Mouse (Mus musculus) skeletal muscle tissue, adult 2 months (tissue): ENCODE measurements around the gene Gm45234.

Experiments used
- DNase-seq: peaks from one replicate; pipeline ENCODE4 v3.0.0-alpha.2; 2012; ENCODE audit warnings: low read depth, low spot score

Gm45234 gene

GRCm38 (mm10) chr6:124767536-124767919 lies 11.7 kb upstream of the Gm45234 start:
- no peak for DNase-seq

DNA sequence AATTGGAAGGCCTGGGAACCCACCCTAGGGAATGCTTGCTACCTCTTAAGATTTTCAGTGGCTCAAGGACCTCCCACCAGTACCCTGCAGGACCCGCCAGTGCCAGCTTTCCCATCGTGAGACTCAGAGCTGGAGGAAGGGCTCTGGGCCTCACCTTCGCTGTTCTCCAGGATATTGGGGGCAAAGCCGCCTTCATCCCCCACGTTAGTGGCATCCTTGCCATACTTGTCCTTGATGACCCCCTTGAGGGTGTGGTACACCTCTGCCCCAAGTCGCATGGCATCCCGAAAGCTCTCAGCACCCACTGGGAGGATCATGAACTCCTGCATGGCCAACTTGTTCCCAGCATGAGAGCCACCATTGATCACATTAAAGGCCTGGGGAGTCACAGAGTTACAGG lies 10.1 kb upstream of the Gm45234 start:
- DNase-seq = no peak

GRCm38 (mm10) chr6:124759259-124759658 lies 3.4 kb upstream of the Gm45234 start:
- DNase-seq = peak; percentile 78

DNA sequence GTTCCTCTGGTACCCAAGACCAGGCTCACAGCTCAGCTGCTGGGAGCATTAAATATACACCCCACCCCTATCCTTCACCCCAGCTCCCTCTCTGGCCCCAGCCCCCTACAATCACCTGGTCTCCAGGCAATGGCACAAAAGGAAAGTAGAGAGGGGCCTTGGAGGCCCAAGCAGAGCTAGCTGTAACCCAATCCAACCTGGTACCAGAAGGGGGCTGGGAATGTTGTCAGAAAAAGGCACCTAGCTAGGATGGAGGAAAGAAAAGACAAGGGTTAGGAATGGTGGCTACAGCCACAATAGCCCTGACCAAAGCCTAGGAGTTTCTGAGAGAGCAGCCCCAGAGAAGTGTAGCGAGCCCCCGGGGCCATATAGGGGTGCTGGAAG lies 3.0 kb upstream of the Gm45234 start:
- no peak for DNase-seq

DNA sequence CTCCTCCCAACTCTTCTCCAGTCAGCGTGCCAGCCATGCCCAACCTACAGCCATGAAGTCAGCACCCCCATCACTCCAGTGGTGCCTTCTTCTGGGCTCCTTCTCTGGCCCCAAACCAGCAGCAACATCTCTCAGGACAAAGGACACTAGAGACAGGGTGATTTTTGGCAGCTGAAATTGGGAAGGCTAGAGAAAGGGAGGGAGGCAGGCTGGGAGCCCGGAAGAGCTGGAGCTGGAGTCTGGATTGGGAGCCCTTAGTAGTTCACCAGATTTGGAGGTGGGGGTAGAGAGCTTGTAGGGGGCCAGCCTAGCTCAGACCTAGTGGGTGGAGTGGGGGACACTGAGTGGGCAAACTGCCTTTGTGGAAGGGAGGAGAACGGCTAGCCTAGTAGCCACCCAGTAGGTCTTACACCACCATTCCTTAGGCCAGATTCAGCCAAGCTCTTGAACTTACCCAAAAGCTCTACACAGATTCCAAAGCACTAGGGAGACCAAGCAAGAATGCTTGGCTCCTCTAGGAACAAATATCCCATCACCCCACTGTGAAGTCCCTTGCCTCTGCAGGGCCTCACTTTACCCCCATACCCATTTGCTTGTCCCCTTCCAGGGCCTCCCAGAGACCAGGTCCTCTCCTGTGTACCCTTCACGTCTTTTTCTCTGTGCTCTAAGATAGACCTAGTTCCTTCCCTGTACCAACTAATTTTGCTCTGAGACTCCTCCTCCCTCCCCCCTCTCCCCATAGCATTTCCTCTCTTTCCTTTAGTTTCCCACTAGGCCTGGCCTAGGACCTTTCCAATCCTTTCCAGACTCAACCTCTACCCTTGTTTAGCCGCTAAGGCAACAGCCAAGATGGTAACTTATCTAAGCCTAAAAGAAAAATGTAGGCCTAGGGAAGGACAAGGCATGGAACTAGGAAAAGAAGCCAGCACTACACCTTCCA lies 2.4 kb upstream of the Gm45234 start:
- no peak for DNase-seq

DNA sequence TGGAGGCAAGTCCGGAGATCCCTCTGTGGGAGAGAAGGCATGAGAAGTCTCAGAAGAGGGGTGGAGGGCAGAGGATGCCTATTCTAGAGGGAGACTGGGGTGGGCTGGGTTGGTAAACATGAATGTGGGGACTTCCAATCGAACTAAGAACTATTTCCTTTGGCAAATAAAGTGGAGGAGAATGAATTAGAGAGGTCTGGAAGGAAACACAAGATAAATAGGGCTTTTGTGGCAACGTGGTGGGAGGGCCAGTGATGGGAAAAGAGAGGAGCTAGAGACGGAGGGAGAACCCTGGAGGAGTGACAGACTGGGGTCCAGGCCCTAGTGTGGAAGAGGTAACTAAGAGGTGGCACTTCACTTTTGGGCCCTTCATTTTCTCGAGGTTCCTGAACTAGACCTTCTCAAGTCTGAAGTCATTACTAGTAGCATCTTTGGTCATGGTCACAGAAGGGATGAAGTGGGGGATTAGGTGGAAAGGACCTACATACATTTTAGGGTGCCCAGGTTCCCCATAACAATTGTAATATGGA lies 1.6 kb upstream of the Gm45234 start:
- no peak for DNase-seq

DNA sequence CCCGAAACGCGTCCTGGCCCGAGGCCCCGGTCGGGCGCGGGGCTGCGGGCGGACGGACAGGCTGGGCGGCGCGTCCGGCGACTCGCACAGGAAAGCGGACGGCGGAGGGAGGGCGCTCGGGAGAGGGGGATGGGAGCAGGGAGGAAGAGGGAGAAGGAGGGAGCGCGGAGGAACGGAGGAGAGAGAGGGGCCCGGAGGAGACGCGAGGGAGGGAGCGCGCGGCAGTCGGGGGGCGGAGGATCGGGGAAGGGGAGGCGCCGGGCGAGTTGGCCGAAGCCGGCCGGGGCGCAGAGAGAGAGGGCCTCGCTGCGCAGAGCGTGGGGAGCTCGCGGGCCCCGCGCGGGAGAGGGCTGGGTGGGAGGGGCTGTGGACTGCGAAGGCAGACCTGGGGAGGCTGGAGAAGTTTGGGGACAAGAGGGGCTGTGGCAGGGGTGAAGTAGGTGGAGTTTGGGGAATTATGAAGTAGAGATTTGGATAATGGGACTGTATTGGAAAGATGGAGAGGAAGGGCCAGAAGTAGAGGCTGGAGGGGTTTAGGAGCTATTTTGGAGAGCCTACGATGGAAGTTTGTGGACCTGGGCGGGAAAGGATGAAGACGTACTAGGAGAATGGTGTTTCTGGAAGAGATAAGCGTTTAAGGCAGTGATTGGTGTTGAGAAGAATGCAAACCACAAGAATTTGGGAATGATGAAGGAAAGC lies 980 bp upstream of the Gm45234 start:
- DNase-seq = peak; percentile 67

GRCm38 (mm10) chr6:124755306-124755705 lies 515 bp downstream of the Gm45234 start:
- no peak for DNase-seq

DNA sequence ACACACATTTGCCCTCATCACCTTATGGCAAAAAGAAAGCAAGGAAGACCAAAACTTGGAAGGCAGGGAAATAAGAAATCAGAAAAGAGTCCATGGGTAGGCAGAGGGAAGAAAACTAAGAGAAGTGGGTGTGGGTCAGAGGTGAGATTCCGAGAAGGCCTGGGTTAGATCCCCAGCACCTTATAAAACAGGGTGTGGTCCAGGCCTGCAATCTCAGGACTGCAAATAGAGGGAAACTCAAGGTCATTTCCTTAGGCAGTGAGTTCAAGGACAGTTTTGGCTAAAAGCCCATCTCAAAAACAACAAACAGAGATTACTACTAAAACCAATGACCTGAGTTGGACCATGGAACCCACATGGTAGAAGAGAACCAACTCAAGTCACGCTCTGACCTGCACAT lies 2.0 kb downstream of the Gm45234 start:
- no peak for DNase-seq

DNA sequence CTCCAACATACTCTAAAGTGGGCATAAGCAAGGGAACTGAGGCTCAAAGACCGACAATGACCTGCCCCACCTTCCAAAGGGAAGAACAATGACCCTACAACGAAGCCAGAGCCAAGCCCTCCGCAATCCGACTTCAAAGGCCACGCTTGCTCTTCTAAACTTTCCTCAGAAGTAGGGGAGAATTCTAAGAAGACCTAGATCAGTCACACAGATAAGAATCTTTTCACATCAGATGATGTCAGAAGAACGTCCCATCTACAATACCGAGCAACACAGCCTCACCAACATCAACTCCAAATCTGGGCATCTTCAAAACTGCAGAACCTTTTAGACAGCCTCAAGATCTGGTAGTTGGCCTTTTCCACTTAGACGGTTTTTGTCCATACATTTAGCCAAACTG lies 5.4 kb downstream of the Gm45234 start:
- no peak for DNase-seq

DNA sequence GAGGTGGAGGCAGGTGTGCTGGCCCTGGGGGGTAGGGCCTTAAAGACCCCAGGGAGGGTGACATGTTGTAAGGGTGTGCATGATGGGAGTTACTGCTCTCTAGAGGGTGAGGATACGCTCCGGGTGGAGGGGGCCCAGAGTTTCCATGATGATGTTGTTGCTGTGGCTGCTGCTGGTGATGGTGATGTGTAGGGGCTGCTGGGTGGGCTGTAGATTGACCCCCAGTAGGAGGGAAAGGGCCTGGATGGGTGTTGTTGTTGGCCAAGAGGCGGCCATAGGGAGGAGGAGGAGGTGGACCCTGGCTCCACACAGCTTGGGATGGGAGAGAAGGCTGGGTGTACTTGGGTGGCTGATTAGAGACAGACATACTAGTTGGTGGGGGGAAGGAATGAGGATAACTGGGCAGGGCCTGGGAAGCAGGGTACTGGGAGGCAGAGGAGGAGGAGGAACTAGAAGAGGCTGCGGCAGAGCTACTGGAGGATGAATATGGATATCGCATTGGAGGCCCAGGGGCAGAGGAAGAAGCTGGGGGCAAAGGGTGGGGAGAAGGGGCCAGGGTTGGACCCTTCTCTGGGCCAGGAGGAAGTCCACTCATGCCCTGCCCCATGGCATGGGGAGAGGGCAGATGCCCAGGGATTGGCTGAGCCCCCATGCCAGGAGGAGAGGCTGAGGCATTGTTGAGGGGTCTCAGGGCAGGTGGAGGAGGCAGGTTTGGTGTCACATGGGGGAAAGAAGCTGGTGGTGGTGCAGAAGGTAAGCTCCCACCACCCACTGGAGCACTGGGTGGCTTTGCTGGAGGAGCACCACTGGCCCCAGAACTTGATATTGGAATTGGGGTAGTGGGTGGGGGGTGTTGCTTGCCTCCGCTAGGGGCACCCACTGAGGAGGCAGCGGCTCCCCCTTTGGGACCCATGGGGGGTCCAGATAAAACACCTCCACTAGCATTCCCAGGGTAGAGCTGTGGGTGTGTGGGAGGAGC lies 8.9 kb downstream of the Gm45234 start:
- no peak for DNase-seq

DNA sequence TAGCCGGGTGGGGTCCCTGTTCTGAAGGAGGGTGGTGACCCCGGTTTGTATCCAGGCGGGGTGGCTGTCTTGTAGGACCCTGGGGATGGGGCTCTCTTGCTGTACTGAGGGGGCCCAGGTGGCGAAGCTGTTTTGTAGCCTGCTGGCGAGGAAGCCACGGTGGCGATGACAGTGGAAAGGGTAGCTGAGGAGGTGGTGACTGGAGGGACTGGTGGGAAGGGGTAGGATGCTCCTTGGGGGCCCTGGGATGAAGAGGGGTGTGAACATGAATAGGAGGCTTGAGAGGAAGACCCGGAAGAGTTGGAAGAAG lies 9.6 kb downstream of the Gm45234 start:
- DNase-seq = no peak

DNA sequence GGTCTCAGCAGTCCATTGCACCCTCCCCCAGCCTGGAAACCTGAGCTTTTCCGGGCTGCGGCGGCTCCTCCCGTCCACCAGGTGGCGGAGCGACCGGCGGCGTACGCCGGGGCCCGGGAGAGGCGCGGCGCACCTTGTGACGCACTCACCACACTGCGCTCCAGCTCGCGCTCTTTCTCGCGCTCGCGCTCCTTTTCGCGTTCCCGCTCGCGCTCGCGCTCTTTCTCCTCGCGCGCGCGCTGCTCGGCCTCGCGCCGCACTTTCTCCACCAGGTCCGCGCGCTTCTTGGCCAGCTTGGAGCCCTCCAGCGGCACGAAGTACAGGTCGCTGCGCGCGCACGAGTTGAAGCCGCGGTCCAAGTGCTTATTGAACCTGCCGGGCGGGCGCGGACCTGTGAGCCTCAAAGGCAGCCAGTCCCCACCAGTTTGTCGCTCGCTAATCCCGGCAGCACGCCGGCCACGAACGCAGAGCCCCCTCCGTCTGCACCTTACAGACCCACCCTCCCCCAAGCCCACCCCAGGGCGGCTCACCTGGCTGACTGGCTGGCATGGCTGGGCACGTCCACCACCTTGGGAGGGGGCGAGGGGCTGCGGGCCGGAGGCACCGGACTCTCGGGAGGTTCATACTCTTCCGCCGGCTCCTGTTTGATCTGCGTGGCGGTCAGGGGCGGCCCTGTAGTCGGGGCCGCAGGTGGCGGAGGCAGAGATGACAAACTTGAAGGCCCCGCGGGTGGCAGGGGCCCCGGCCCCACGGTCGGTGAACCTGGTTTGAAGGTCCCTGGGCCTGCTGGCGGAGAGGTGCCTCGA lies 10.1 kb downstream of the Gm45234 start:
- DNase-seq = peak; percentile 95

DNA sequence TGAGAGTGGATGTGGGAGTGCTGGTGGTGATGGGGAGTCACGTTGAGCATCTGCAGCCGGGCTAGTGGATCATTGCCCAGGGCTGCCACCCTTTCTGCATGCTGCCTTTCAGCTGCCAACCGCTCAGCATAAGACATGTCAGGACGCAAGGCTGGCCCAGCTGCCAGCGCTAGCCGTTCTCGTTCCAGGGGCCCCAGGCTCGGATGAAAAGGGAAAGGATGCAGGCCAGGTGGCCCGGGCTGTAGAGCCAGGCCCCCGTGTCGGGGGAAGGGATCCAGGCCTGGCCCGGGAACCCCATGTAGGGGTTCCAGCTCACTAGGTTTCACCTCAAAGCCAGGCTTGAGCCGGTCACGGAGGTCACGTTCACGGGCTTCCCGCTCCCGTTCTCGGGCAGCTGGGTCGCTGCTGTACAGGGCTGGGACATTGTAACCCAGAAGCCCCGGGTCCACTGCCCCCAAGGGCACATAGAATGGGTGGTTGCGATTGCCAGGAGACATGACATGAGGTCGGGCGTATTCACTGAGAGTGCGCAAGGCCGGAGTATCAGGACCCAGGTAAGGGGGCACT lies 11.0 kb downstream of the Gm45234 start:
- DNase-seq = peak; percentile 44

GRCm38 (mm10) chr6:124743647-124744046 lies 12.2 kb downstream of the Gm45234 start:
- DNase-seq = no peak

DNA sequence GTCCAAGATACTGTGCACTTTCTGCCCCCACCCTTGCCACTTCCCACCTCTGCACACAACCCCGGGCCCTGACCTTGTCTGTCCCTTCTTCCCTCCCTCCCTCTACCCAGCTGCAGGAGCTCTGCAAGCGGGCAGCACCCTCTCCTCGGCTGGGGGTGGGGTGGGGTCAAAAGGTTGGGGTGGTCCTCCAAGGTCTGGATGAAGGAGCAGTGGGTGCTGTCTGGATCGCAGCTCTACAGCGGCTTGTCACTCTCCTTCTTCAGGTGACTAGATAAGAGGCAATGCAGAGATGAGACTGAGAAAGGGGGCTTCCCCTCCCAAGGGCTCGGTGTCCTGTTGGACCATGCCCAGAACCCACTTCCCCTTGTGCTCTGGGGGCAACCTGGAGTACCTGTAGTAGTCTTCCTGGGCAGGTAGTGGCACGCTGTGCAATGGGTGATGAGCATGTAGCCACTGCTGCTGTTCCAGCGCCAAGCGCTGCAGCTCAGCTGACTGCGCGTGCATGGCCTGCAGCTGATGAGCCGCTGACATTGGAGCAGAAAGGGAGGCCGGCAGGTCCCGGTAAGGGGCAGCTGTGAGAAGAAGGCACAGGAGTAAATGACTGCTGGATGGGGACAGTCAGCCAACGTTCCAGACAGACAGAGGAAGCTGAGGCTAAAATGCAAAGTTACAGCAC lies 12.8 kb downstream of the Gm45234 start:
- DNase-seq = no peak

DNA sequence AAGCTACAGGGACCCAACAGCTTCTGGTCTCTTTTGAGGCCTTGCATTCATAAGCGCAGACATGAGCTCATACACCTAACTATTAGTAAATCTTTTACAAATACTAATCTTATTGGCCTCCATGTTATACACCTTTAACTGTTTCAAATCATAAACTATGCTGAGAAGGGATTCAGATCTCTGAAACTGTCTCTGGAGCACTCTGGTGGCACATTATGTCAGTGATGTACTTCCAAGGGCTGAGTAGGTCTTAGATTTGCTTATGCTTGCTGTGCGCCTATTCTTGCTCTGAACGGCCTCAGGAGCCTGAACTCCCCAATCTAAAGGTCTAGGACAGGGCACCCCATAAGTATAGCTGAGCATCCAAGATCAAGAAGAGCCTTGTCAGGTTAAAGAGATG lies 14.0 kb downstream of the Gm45234 start:
- DNase-seq = no peak

GRCm38 (mm10) chr6:124740888-124741761 lies 14.7 kb downstream of the Gm45234 start, which contains the start of gene Grcc10:
Gene Grcc10 (minus strand): TSS chr6:124741374.
- DNase-seq = peak; percentile 90
